Mouse (Mus musculus) testis, adult 2 months (tissue): ENCODE data around the gene Nap1l1.
"Not testable (repeated sequence)": the region's sequence is repeated elsewhere in the genome, so short reads cannot be mapped to it uniquely, and the experiment has no call there.

ENCODE experiments used
- CTCF ChIP-seq: fragments of 200-500 bp; IDR thresholded peaks from 2 replicates; pipeline ENCODE4 v1.5.1; 2012; ENCODE audit warnings: low read depth, mild to moderate bottlenecking, inconsistent platforms, low read length, moderate library complexity; ENCODE audit not compliant: control insufficient read depth, insufficient read depth, insufficient replicate concordance
- POLR2A ChIP-seq: fragments of 200-500 bp; IDR thresholded peaks from 2 replicates; pipeline ENCODE4 v1.6.1; 2012; ENCODE audit warnings: low read depth, mild to moderate bottlenecking, inconsistent platforms, low read length, moderate library complexity; ENCODE audit not compliant: control insufficient read depth

- not testable (repeated sequence) for TF ChIP-seq POLR2A, CTCF
Observed at GRCm38 (mm10) chr10:111446672-111447008, 26.4 kb upstream of the Nap1l1 start.
